Mouse (Mus musculus) stomach, postnatal 0 days (tissue): ENCODE data around the gene Pak1. TPM values are rescaled to one million over a fixed set of nuclear protein-coding genes. Genes with fewer than 3 reads are reported as not detected.
A peak's percentile ranks its signal among the peaks of the same experiment; 100 is the strongest.

Source experiments
- ATAC-seq: fragments of 200-750 bp; cut with Nextera tagmentation; 2 replicates; pipeline ENCODE4 v1.8.0; 2017; ENCODE audit not compliant: low FRiP score, low TSS enrichment
- DNase-seq: peaks from one replicate; pipeline ENCODE4 v3.0.0-alpha.2; 2016; ENCODE audit warnings: low spot score
- H3K27ac ChIP-seq: fragments of 300-500 bp; sonication (generic); replicated peaks from 2 replicates; pipeline ENCODE4 v1.5.1; 2014; ENCODE audit warnings: mild to moderate bottlenecking, control low read depth
- H3K27me3 ChIP-seq: fragments of 300-500 bp; sonication (generic); 2 replicates; pipeline ENCODE4 v1.6.1; 2014; ENCODE audit warnings: low read length; ENCODE audit not compliant: control insufficient read depth, insufficient read depth
- H3K36me3 ChIP-seq: fragments of 300-500 bp; sonication (generic); 2 replicates; pipeline ENCODE4 v1.6.1; 2014; ENCODE audit warnings: low read length, mixed read lengths; ENCODE audit not compliant: control insufficient read depth, insufficient read depth
- H3K4me1 ChIP-seq: fragments of 300-500 bp; sonication (generic); replicated peaks from 2 replicates; pipeline ENCODE4 v1.6.1; 2014; ENCODE audit warnings: antibody characterized with exemption; ENCODE audit not compliant: control insufficient read depth, insufficient read depth
- H3K4me2 ChIP-seq: fragments of 300-500 bp; sonication (generic); replicated peaks from 2 replicates; pipeline ENCODE4 v1.6.1; 2014; ENCODE audit warnings: low read depth, mild to moderate bottlenecking, control low read depth, moderate library complexity
- H3K4me3 ChIP-seq: fragments of 300-500 bp; sonication (generic); 2 replicates; pipeline ENCODE4 v1.5.1; 2014; ENCODE audit warnings: low read depth, low read length, control low read depth
- H3K9ac ChIP-seq: fragments of 300-500 bp; sonication (generic); 2 replicates; pipeline ENCODE4 v1.6.1; 2014; ENCODE audit warnings: mild to moderate bottlenecking, low read length, control low read depth, mixed read lengths
- H3K9me3 ChIP-seq: fragments of 300-500 bp; sonication (generic); 2 replicates; pipeline ENCODE4 v1.6.1; 2016; ENCODE audit warnings: low read length; ENCODE audit not compliant: control insufficient read depth
- CTCF ChIP-seq: IDR thresholded peaks from 2 replicates; pipeline ENCODE4 v1.5.1; 2016; ENCODE audit warnings: antibody characterized with exemption, low read depth, mild to moderate bottlenecking, moderate library complexity
- EP300 ChIP-seq: optimal IDR thresholded peaks from 2 replicates; pipeline ENCODE3; 2016; ENCODE audit warnings: antibody characterized with exemption
- whole genome bisulfite sequencing: fragments of 180-500 bp; shearing (Covaris S2); extraction: QIAGEN DNeasy Blood & Tissue Kit; methylation state at CpG from one replicate; pipeline ENCODE4 v1.1.7; 2014; 5-methylcytosine and 5-hydroxymethylcytosine counted together
- polyA plus RNA-seq: library from polyadenylated mRNA; unstranded; fragments of >200 nt; fragmentation: Nextera tagmentation; extraction: Ambion mirVana; gene quantifications from 2 replicates; pipeline ENCODE4 v1.2.1, GENCODE M21; 2015

Pak1 gene
- polyA plus RNA-seq, 1 experiment from 2014 or later: 18.1 TPM

DNA sequence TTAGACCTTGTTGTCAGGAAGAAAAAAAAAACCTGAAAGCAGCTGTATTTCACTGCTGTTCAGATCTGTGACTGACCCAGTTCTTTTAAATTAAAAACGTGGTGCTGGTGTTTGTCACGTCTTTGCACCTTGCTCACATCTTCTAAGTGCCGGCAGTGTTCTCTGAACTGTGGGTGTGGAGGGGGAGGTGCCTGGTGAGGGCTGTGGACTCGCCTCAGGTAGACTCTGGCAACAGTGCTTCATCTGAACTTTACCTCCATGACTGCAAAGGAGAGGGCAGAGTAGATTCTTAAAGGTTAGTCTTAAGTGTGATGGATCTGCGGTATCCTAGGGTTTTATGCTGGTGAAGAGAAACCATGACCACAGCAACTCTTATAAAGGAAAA lies 22.4 kb upstream of the Pak1 start:
- WGBS: 69% methylated on average over 5 of the region's 5 CpGs
- no peak overlapping the region for H3K9ac ChIP-seq
- H3K36me3 ChIP-seq: no peaks in the 10 kb centered on the region
- TF ChIP-seq EP300 (no peak), CTCF (no peak)
- H3K4me1 ChIP-seq: no peaks in the 10 kb centered on the region
- H3K4me3 ChIP-seq: no peak overlapping the region
- no peak overlapping the region for H3K4me2 ChIP-seq
- DNase-seq: no peak
- no peaks in the 10 kb centered on the region for H3K27me3 ChIP-seq
- no peak for ATAC-seq
- no peaks in the 10 kb centered on the region for H3K9me3 ChIP-seq
- H3K27ac ChIP-seq: no peak overlapping the region

- H3K9ac ChIP-seq: no peak overlapping the region
- no peak overlapping the region for H3K4me3 ChIP-seq
- DNase-seq (peak; percentile 50), ATAC-seq (peak; percentile 72; the same call in 1 of the 2 replicates)
- no peaks in the 10 kb centered on the region for H3K36me3 ChIP-seq
- H3K4me2 ChIP-seq: no peak overlapping the region
- no peaks in the 10 kb centered on the region for H3K9me3 ChIP-seq
- TF ChIP-seq EP300 (no peak), CTCF (no peak)
- WGBS: 56% methylated on average over 9 of the region's 9 CpGs
- H3K27me3 ChIP-seq: no peaks in the 10 kb centered on the region
- no peak overlapping the region for H3K27ac ChIP-seq
- no peaks in the 10 kb centered on the region for H3K4me1 ChIP-seq
These were observed 21.8 kb upstream of the Pak1 start for GRCm38 (mm10) chr7:97766406-97767166.

GRCm38 (mm10) chr7:97767841-97768240 lies 20.5 kb upstream of the Pak1 start:
- Histone ChIP-seq H3K4me2 (no peak overlapping the region), H3K36me3 (no peaks in the 10 kb centered on the region), H3K9ac (no peak overlapping the region), H3K27me3 (no peaks in the 10 kb centered on the region), H3K4me3 (no peak overlapping the region), H3K27ac (no peak overlapping the region), H3K9me3 (no peaks in the 10 kb centered on the region), H3K4me1 (no peaks in the 10 kb centered on the region)
- TF ChIP-seq EP300 (no peak), CTCF (no peak)
- ATAC-seq: no peak
- DNase-seq: no peak
- 57% methylated on average over 8 of the region's 8 CpGs for WGBS

DNA sequence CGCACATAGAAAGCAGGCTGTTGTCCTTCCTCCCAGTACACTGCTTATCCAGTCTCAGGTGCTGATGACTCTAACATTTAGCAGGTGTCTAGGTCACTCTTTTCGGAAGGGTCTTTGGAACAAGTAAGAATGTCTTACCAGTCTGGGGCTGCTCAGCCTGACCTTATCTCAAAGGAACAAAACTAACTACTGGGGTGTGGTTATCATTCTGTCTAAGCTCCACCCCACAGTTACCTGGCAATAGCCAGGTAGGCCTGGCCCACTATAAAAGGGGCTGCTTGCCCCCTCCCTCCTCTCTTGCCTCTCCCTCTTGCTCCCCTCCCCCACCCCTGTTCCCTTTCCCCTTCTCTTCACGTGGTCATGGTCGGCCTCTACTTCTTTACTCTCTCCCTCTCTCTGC lies 19.3 kb upstream of the Pak1 start:
- Histone ChIP-seq H3K36me3 (no peaks in the 10 kb centered on the region), H3K4me1 (no peaks in the 10 kb centered on the region), H3K9ac (no peak overlapping the region), H3K4me3 (no peak overlapping the region), H3K27ac (no peak overlapping the region), H3K9me3 (no peaks in the 10 kb centered on the region), H3K4me2 (no peak overlapping the region), H3K27me3 (no peaks in the 10 kb centered on the region)
- ATAC-seq (no peak), DNase-seq (no peak)
- TF ChIP-seq EP300: no peak
- no peak for TF ChIP-seq CTCF
- 72% methylated on average over 4 of the region's 4 CpGs for WGBS

GRCm38 (mm10) chr7:97770841-97771620 lies 17.3 kb upstream of the Pak1 start:
- Histone ChIP-seq H3K27me3 (no peaks in the 10 kb centered on the region), H3K27ac (no peak overlapping the region), H3K36me3 (no peaks in the 10 kb centered on the region), H3K9me3 (no peaks in the 10 kb centered on the region), H3K4me3 (no peak overlapping the region), H3K9ac (no peak overlapping the region), H3K4me1 (no peaks in the 10 kb centered on the region), H3K4me2 (no peak overlapping the region)
- DNase-seq (no peak), ATAC-seq (no peak)
- TF ChIP-seq EP300 (no peak), CTCF (no peak)
- WGBS: 39% methylated on average over 6 of the region's 6 CpGs

- TF ChIP-seq EP300 (no peak), CTCF (peak; percentile 16; the same call in 1 of the 2 replicates)
- WGBS: 42% methylated on average over 3 of the region's 3 CpGs
- Histone ChIP-seq H3K4me1 (no peaks in the 10 kb centered on the region), H3K27me3 (no peaks in the 10 kb centered on the region; the same call in 1 of the 2 replicates), H3K9me3 (no peaks in the 10 kb centered on the region), H3K4me2 (no peak overlapping the region), H3K4me3 (no peak overlapping the region), H3K27ac (no peak overlapping the region), H3K36me3 (0 out of 2 replicates have a peak, but pooled peaks cover 2% of the 10 kb centered on the region), H3K9ac (no peak overlapping the region)
- ATAC-seq (no peak), DNase-seq (no peak)
These were observed 13.0 kb upstream of the Pak1 start for GRCm38 (mm10) chr7:97775380-97775779.
